Mouse (Mus musculus) Patski (cell line): ENCODE measurements around the gene Arhgap8. TPM values are rescaled to one million over a fixed set of nuclear protein-coding genes. Genes with fewer than 3 reads are reported as not detected.

Experiments
- ATAC-seq: fragments of 100-300 bp; one replicate; pipeline ENCODE4 v1.8.0; 2021
- CTCF ChIA-PET: fragments of 350-600 bp; sonication (Branson Sonifier 250); formaldehyde crosslinking; loops from one replicate; lab custom pipeline; 2022; ENCODE audit warnings: inconsistent platforms; lab: Charles Lee
- POLR2A ChIA-PET: fragments of 350-600 bp; sonication (Branson Sonifier 250); formaldehyde crosslinking; loops from one replicate; lab custom pipeline; 2022; ENCODE audit warnings: antibody characterized with exemption, inconsistent platforms; lab: Charles Lee
- DNase-seq: peaks from one replicate; pipeline ENCODE4 v3.0.0-alpha.2; 2011; ENCODE audit warnings: low read depth, low spot score
- H3K27me3 ChIP-seq: fragments of 371-371 bp; one replicate; pipeline ENCODE4 v1.5.1; 2021
- CTCF ChIP-seq: fragments of 100-300 bp; IDR thresholded peaks from one replicate; pipeline ENCODE4 v1.5.1; 2021
- in situ Hi-C: fragments of 300-500 bp; cut with MboI; formaldehyde crosslinking; loops from 3 replicates; pipeline ENCODE4 v1.11.1; 2018; ENCODE audit warnings: low pct_unique_long_range_greater_than_20kb, mixed read lengths
- polyA plus RNA-seq: library from polyadenylated mRNA; unstranded; gene quantifications from one replicate; pipeline ENCODE4 v1.2.3, GENCODE M21; 2021

Arhgap8 gene
- 0.39 TPM for polyA plus RNA-seq

DNA sequence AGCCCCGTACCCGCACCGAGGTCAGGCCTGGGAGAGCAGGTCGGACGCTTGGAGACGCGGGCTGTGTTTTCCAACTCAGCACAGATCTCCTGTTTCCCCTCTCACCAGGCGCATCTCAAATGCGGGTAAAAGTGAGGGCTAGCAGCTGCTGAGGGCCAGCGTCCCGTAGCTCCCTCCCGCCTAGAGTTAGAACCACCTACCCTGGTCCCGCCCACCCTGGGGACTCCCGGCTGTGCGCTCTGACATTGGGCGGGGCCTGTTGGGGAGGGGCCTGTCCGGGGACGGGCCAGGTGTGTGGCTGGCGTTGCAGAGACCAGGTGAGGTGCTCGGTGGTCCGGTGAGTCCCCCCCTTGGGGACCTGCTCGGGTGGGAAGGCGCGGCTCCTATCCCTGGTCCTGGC, at the start of gene Arhgap8:
Gene Arhgap8, plus strand, starts transcription at position 262 of the 400 bp plus-strand sequence.
- ChIA-PET POLR2A (no interaction called here), CTCF (no interaction called here)
- no peak for ATAC-seq
- no peaks in the 10 kb centered on the region for H3K27me3 ChIP-seq
- in situ Hi-C loops: no loop called here
- TF ChIP-seq CTCF: no peak
- no peak for DNase-seq

DNA sequence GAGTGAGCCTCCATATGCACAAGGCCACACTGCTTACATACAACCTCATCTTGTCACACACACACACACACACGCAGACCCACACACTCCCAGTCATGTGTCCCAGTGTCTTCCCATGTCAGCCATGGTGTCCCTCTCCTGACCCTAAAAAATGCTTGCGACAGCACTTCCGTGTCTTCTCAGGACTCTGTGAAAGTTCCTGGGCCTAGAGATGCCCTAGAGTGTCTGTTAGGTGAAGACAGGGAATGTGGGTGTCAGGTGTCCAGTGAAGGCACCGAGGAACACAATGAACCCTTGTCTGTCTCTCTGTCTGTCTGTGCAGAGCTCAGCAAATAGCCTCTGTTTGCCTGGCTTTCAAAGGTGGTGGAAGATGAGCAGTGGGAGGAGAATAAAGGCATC, 49.2 kb upstream of the Arhgap8 start:
- DNase-seq (no peak), ATAC-seq (no peak)
- CTCF ChIA-PET: interaction anchor here (1.7 to 5.2 kb wide), 2 partner anchors 31 to 70 kb away, joined by 7 to 32 read pairs; no protein-coding TSS in a partner anchor
- TF ChIP-seq CTCF: no peak
- POLR2A ChIA-PET: no interaction called here
- H3K27me3 ChIP-seq: no peaks in the 10 kb centered on the region
- in situ Hi-C loops: no loop called here

DNA sequence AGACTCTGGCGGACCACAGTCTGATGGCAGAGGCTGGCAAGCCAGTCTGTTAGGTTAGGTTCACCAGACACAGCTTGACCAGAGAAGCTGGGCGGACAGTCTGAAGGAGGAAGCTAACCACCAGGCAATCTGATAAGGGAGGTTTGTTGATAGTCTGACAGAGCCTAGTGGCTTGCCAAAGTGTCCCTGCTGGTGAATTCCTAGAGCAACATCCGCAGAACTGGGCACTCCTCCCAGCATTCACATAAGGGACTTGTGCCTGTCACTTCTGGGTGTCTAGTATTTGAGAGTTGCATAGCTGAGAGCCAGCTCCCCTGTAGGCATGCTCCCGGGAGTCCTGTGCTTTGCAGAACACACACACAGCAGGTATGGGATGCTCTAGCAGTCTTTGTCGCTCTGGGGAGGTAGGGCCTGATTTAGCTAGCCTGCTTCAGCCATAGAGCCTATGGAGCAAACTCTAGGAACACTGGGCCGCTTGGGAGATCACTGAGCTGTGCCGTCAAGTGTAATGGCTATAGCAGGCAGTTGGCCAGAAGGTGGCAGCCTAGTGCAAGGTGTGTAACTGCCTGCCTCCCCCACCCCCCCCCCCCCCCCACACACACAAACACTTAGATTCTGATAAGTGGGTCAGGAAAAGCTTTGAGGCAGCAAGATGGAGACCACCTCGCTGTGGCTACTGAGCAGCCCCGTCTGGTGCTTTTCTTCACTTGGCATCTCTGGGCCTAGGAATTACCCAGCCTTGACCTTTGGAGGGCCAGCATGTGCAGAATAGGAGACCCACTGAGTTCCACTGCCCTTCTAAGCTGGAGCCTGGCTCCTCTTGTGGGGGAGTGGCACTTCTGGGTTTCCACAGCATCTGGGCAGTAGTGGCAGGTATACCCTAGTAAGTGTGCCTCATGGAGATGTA, 48.2 kb upstream of the Arhgap8 start:
- ATAC-seq (no peak), DNase-seq (no peak)
- POLR2A ChIA-PET: interaction anchor here (0.5 kb wide), 1 partner anchor 1858 kb away, joined by 6 read pairs; no protein-coding TSS in a partner anchor
- H3K27me3 ChIP-seq: no peaks in the 10 kb centered on the region
- in situ Hi-C loops: no loop called here
- CTCF ChIA-PET: interaction anchor here (1.1 to 5.2 kb wide), 9 partner anchors 12 to 87 kb away, joined by 3 to 32 read pairs (median 5); no protein-coding TSS in a partner anchor
- TF ChIP-seq CTCF: no peak

DNA sequence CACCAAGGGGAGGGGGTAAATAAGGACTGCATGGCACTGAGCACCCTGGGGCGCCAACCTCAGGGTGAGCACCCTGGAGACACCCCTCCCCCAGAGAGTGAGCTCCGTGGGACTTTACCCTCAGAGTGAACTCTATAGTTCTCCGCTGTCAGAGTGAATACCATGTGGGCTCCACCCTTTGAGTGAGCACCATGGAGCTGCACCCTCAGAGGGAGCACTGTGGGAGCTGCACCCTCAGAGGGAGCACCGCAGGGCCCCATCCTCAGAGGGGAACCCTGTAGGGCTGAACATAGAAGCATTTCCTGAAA, 47.6 kb upstream of the Arhgap8 start:
- ATAC-seq (no peak), DNase-seq (no peak)
- no peak for TF ChIP-seq CTCF
- CTCF ChIA-PET: interaction anchor here (1.1 to 5.2 kb wide), 9 partner anchors 11 to 86 kb away, joined by 3 to 32 read pairs (median 5); no protein-coding TSS in a partner anchor
- no peaks in the 10 kb centered on the region for H3K27me3 ChIP-seq
- in situ Hi-C loops: no loop called here
- POLR2A ChIA-PET: no interaction called here

GRCm38 (mm10) chr15:84672616-84673015, 47.2 kb upstream of the Arhgap8 start:
- TF ChIP-seq CTCF: no peak
- DNase-seq (no peak), ATAC-seq (no peak)
- in situ Hi-C loops: no loop called here
- ChIA-PET POLR2A (no interaction called here), CTCF (interaction anchor here (1.2 to 5.2 kb wide), 8 partner anchors 18 to 86 kb away, joined by 4 to 32 read pairs (median 6); no protein-coding TSS in a partner anchor)
- no peaks in the 10 kb centered on the region for H3K27me3 ChIP-seq

GRCm38 (mm10) chr15:84674329-84675067, 45.4 kb upstream of the Arhgap8 start:
- ChIA-PET POLR2A (interaction anchor here (1.4 kb wide), 1 partner anchor 10 kb away, joined by 4 read pairs; no protein-coding TSS in a partner anchor), CTCF (interaction anchor here (1.2 to 5.2 kb wide), 4 partner anchors 10 to 27 kb away, joined by 3 to 32 read pairs (median 3); no protein-coding TSS in a partner anchor)
- TF ChIP-seq CTCF: no peak
- in situ Hi-C loops: no loop called here
- ATAC-seq (no peak), DNase-seq (no peak)
- H3K27me3 ChIP-seq: no peaks in the 10 kb centered on the region

DNA sequence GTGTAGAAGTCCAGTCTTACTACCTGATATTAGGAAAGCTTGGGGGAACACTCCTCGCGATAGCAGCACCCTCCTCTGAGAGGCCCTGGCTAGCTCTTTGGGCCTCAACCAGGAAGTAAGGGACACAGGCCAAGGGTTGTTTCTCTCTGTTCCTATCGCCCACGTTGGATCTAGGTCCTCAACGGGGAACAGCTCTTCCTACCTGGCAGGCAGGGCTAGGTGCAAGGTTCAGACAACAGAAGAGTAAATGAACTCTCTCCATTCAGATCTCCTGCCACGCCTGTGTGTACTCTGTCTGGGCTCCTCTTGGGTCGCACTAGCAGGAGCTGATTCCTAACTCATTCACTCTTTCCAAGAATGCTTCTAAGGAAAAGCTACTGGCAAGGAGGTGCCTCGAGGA, 44.5 kb upstream of the Arhgap8 start:
- DNase-seq (no peak), ATAC-seq (no peak)
- ChIA-PET CTCF (interaction anchor here (1.2 to 5.2 kb wide), 4 partner anchors 9 to 26 kb away, joined by 3 to 32 read pairs (median 3); no protein-coding TSS in a partner anchor), POLR2A (interaction anchor here (0.5 to 1.4 kb wide), 2 partner anchors 10 to 456 kb away, joined by 4 read pairs; no protein-coding TSS in a partner anchor)
- no peak for TF ChIP-seq CTCF
- no peaks in the 10 kb centered on the region for H3K27me3 ChIP-seq
- in situ Hi-C loops: no loop called here

DNA sequence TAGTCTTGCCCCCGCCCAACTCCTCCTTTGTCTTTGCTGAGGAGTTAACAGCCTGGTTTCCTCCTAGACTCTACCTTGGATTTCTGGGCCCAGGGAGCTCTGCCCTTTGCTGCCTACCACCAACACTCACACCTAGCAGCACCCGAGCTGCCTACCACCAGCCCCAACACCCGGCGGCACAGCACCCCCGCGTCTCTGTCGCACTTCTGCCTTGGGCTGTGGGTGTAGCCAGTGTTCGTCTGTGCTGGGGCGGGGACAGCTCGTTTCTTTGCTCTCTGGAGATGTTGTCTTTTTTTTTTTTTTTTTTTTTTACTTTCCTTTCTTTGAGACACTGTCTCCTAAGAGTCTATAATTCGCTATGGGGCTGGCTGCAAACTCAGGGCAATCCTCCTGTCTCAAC, 41.9 kb upstream of the Arhgap8 start:
- ATAC-seq (no peak), DNase-seq (no peak)
- ChIA-PET CTCF (interaction anchor here (1.2 kb wide), 1 partner anchor 22 kb away, joined by 3 read pairs; no protein-coding TSS in a partner anchor), POLR2A (interaction anchor here (0.7 kb wide), 1 partner anchor 62 kb away, joined by 8 read pairs; no protein-coding TSS in a partner anchor)
- in situ Hi-C loops: no loop called here
- TF ChIP-seq CTCF: no peak
- no peaks in the 10 kb centered on the region for H3K27me3 ChIP-seq

DNA sequence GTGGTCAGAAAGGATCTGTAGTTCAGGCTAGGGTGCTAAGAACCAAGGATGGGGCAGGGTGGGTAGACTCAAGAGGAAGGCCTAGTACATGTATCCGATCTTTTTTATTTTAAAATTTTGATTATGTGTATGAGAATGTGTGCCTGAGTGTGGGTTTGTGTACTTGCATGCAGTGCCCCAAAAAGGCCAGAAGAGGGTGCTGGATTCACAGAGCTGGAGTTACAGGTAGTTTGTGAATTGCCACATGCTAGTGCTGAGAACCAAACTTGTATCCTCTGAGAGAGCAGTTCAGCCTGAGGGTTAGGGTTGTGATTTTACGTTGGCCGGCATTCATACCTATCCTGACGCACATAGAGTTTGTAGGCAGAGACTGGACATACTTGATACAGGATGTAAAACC, 40.8 kb upstream of the Arhgap8 start:
- TF ChIP-seq CTCF: no peak
- POLR2A ChIA-PET: no interaction called here
- no peaks in the 10 kb centered on the region for H3K27me3 ChIP-seq
- CTCF ChIA-PET: no interaction called here
- DNase-seq: no peak
- ATAC-seq: no peak
- in situ Hi-C loops: no loop called here

- in situ Hi-C loops: no loop called here
- ChIA-PET POLR2A (interaction anchor here (0.9 kb wide), 1 partner anchor 12 kb away, joined by 3 read pairs; no protein-coding TSS in a partner anchor), CTCF (no interaction called here)
- no peak for TF ChIP-seq CTCF
- no peak for ATAC-seq
- DNase-seq: no peak
- H3K27me3 ChIP-seq: no peaks in the 10 kb centered on the region
These were observed 40.1 kb upstream of the Arhgap8 start for GRCm38 (mm10) chr15:84679794-84680193.
